Mouse (Mus musculus) CD4-positive, CD25-positive, alpha-beta regulatory T cell, adult 4 months (primary cell): ENCODE measurements around the gene Gys2. TPM values are rescaled to one million over a fixed set of nuclear protein-coding genes. Genes with fewer than 3 reads are reported as not detected.

Source experiments
- ATAC-seq: one replicate; pipeline ENCODE4 v1.8.0; 2017
- polyA plus RNA-seq, 2 experiments: library from polyadenylated mRNA; unstranded; fragments of 100-300 nt; shearing (Covaris generic); gene quantifications; one replicate each; pipeline ENCODE4 v1.2.1; 2017

Gene Gys2
- polyA plus RNA-seq, 2 experiments from 2014 or later, result not detected

GRCm38 (mm10) chr6:142455314-142455996 is 17.5 kb downstream of the Gys2 start:
- ATAC-seq, result no peak

DNA sequence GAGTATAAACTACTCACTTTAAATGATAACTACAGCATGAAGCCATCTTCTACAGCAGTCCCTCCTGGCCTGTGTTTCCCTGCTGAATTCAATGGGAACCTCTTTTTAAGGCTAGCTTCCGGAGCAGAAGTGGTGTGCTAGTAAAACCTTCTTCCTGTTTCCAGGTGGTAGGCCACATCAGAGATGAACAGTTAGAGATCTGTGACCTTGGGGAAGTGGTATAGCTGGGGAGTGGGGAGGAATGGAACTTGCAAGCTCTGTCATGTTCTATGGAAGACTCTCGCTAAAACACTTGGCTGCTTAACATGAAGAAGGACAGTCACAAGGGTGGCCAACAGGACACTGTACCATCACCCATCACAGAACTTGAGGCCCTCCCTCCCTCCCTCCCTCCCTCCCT is 19.6 kb downstream of the Gys2 start:
- peak; percentile 61 for ATAC-seq

DNA sequence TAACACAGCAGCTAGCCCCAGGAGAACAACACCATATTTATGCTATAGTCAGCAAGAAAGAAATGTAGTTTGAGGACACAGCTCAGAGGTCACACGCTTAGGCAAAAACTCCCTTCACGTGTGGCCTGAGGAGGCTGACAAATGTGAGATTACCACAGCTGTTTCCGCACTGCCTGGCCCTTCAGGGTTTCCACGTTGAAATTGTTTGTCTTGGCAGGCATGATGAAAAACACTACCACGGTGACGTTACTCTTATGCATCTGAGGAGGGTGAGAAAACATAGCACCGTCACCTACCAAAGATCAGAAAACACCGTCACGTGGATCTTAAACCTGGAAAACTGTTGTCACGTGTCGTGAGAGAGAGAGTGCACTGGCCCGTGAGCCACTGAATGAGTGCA is 21.5 kb downstream of the Gys2 start:
- no peak for ATAC-seq

GRCm38 (mm10) chr6:142429072-142429471 is 43.8 kb downstream of the Gys2 start:
- no peak for ATAC-seq

DNA sequence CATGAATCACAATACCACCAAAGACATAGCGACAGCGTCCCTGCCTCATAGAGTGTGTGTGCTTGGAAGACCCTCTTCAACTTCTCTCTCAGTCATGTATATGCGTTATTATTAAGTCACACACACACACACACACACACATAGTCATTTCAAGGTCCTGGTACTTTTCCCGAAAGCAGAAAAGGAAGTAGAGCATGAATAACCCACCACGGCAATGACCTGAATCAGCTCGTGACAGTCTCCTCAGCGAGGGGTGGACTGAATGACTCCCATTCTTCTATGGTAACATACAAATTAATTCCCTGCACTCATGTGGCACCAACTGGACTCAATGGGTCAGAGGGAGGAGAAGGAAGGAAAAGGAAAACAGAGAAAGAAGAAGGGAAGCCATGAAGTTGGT is 47.9 kb downstream of the Gys2 start:
- ATAC-seq, result no peak

GRCm38 (mm10) chr6:142414597-142414996 is 58.3 kb downstream of the Gys2 start:
- no peak for ATAC-seq

DNA sequence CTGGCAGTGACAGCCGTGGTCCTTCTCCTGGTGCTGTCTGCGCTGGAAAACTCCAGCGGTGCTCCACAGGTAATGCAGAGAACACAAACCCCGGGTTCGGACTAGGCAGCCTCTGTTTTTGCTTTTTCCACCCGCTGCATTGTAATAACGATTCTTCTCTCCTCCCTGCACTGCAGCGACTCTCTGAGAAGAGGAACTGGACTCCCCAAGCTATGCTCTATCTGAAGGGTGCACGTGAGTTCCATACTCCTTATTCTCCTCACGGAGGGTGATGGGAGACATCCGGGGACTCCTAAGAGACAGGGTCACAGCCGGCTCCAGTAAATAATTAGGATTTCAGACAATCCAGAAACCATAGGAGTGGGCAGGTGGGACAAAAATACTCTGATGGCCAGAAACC is 59.1 kb downstream of the Gys2 start:
- no peak for ATAC-seq

- no peak for ATAC-seq
Observed at GRCm38 (mm10) chr6:142412906-142413491, 59.9 kb downstream of the Gys2 start, which contains the start of gene Spx. TSS of gene Spx (plus strand) at chr6:142413441.

DNA sequence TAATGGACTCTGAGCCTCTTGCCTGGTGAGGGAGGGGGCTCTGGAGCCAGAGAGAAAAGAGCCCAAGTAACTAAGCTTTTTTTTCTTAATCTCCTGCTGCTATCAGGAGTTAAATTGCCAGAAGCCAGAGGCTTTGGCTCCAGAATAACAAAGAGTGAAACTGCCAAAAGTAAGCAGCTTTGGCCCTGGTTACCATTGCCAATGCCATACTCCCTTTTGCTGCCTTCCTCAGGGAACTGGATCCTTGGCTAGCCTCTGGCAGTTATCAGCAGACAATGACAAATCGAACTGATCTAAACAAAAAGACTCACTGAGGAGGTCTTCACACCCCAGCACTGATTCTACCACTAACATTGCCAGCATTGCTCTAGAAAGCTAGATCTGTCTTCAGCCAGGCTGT is 61.8 kb downstream of the Gys2 start:
- ATAC-seq, result no peak

- no peak for ATAC-seq
Observed at GRCm38 (mm10) chr6:142395756-142396155, 77.2 kb downstream of the Gys2 start.

DNA sequence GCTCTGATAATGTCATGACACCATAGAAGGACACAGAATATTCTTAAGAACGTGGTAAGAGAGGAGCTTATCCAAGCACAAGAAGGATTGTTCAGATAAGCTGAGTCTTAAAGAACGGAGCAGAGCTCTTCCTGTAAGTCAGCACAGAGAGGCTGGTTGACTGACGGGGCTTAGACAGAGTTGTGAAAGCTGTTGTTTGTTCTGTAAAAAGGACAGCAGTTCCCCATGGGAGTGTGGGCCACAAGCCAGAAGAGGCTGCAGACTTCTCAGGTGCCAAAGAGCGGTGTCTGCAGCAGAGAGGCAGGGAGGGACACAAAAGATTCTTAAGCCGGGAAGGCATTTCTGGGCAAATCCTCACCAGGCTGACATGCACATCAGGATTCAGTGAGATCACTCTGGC is 78.2 kb downstream of the Gys2 start:
- ATAC-seq, result no peak

- ATAC-seq, result no peak
Observed at GRCm38 (mm10) chr6:142392312-142392711, 80.6 kb downstream of the Gys2 start.

DNA sequence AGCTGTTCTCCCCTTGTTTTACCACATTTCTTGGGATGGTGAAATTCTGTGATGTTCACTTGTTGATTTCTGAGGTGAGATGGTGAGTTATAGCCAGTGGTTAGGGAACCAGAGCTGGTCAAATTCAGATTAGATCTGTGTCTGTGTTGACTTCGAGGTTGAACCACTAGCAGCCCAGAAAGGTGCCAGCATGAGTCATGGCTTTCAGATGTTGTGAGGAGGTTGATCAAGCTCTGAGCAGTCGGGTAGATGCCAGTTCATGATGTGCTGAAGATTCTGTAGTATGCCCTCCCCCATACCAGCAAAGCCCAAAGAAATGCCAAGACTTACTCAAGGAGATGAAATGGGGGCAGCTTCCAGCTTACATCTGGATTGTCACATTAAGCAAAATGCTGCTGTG is 83.8 kb downstream of the Gys2 start:
- no peak for ATAC-seq

GRCm38 (mm10) chr6:142387755-142388271 is 85.1 kb downstream of the Gys2 start:
- no peak for ATAC-seq

DNA sequence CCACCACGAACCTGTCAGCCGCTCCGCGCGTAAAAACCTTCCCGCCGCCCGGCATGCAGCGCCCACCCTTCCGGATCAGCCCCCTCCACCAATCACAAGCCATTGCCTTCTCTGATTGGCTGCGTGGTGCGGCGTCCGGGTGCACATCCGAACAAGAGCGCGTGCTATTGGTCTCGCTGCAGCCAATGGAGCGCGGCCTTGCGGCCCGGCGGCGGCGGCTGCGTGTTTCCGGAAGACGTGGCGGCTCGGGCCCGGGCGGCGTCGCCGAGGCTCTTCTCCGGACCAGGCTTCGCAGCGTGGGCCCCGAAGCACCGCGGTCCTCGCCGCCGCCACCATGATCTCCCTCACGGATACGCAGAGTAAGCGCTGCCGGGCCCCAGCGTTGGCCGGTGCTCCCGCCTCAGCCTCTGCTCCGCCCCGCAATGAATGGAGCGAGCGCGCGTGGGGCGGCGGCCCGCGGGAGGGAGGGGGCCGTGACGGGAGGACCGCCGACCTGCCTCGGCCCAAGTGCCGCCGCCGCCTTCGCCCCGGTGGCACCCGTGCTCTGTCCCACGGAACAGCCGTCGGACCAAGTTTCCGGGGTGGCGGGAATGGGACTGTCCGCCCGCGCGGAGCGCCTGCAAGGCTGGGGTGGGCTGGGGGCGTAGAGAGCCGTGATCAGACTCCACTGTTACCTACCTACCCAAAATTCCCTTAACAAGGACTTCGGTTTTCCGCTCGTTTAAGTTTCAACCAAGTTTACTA is 85.7 kb downstream of the Gys2 start, which contains the start of the genes Recql and Golt1b:
Recql (minus strand) TSS at position 77 of the 744 bp plus-strand sequence.
Golt1b (plus strand) TSS at position 211 of the 744 bp plus-strand sequence.
- ATAC-seq, result peak; percentile 95

DNA sequence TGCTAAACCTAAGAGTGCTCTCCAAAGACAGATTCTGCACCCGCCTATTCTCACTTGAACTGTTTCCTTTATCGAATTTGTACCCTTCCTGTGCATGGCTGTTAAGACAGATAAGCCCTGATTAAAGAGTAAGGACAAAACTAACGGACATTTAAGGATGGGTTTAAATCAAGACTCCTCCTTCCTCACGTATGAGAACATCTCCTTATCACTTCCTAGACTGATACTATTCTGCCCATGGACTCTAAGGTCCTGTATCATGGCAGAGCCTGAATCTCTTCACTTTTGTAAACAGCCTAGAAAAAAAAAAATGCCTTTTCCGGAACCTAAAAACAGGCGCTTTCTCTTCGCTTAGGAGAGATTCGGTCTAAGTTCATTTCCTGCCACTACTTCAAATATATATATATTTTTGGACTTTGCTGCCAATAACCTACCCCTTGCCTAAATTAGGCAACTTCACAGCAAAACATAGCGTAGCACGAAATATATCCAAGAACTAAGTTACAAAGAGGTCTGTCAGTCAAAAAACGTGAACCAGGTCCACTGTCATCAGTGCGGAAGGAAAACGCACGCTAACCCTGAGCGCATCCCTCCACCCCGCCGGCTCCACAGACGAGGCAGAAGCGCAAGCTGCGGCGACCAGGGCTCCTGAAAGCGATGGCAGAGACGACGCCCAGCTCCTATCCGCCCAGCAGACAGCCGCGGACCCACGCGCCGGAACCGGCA is 86.5 kb downstream of the Gys2 start:
- peak; percentile 3 for ATAC-seq

DNA sequence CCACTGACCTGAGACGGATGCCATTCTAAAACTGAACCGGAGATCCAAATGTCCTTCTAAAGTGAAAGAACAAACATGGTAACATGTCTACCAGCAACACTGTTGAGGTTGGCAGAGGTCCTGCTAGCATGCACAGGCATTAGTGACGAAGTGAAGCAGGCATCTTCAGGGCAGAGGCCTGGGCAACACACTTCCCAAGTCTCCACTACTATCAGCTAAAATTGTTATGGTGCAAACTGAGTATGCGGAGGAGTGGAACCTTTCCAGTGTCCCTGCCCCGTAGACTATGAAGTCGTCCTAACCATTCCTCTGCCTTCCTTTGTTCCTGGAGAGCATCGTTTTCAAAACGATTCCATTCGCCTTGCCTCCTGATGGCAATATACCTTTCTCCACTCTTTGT is 88.4 kb downstream of the Gys2 start:
- ATAC-seq, result no peak

DNA sequence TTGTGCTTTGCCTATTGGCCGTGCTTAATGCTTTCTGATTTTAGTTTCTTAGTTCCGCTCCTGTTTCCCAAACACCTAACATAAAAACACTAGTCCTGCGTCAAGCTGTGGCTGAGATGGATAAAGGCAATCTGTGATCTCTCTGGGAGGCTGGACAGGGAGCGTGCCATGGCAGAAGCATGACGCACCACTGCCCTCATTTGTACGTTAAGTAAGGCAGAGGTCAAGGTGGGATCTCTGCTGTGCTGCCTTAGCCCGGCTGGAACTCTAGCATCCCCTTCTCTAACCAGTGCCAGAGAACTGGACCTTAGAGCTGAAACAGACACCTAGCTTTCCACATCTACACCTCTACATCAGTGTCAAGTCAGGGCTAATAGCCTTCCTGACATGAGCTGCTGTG is 91.3 kb downstream of the Gys2 start:
- ATAC-seq, result no peak

GRCm38 (mm10) chr6:142379961-142380360 is 92.9 kb downstream of the Gys2 start:
- no peak for ATAC-seq

GRCm38 (mm10) chr6:142378576-142379330 is 94.2 kb downstream of the Gys2 start:
- no peak for ATAC-seq

- no peak for ATAC-seq
Observed at GRCm38 (mm10) chr6:142377081-142377480, 95.8 kb downstream of the Gys2 start.
